Mouse (Mus musculus) MEL-GATA-1-ER (cell line): Measurements from ENCODE around the gene S1pr4.

ENCODE experiments used
- DNase-seq: peaks from one replicate; pipeline ENCODE4 v3.0.0-alpha.2; 2012; ENCODE audit warnings: low read depth; ENCODE audit errors: extremely low read depth

The S1pr4 gene

GRCm38 (mm10) chr10:81494260-81495041 is 5.5 kb downstream of the S1pr4 start:
- DNase-seq, result no peak

GRCm38 (mm10) chr10:81493601-81494220 is 6.2 kb downstream of the S1pr4 start:
- DNase-seq, result no peak

- no peak for DNase-seq
Measured at GRCm38 (mm10) chr10:81492606-81493240, 7.2 kb downstream of the S1pr4 start.

- no peak for DNase-seq
Measured at GRCm38 (mm10) chr10:81491018-81491417, 8.9 kb downstream of the S1pr4 start.

GRCm38 (mm10) chr10:81489941-81490340 is 10.0 kb downstream of the S1pr4 start:
- no peak for DNase-seq

GRCm38 (mm10) chr10:81488081-81488480 is 11.9 kb downstream of the S1pr4 start:
- DNase-seq, result no peak

GRCm38 (mm10) chr10:81486496-81486895 is 13.4 kb downstream of the S1pr4 start:
- DNase-seq, result no peak

GRCm38 (mm10) chr10:81485479-81486018 is 14.4 kb downstream of the S1pr4 start:
- DNase-seq, result no peak

- DNase-seq, result no peak
Measured at GRCm38 (mm10) chr10:81485060-81485449, 14.9 kb downstream of the S1pr4 start.

- no peak for DNase-seq
Measured at GRCm38 (mm10) chr10:81484441-81485059, 15.4 kb downstream of the S1pr4 start.

- no peak for DNase-seq
Measured at GRCm38 (mm10) chr10:81483983-81484382, 15.9 kb downstream of the S1pr4 start.

- DNase-seq, result no peak
Measured at GRCm38 (mm10) chr10:81482533-81482889, 17.4 kb downstream of the S1pr4 start, which contains the start of gene Celf5. Gene Celf5 (minus strand): TSS chr10:81482709.

- no peak for DNase-seq
Measured at GRCm38 (mm10) chr10:81481605-81482532, 18.1 kb downstream of the S1pr4 start.

GRCm38 (mm10) chr10:81474461-81474860 is 25.5 kb downstream of the S1pr4 start:
- no peak for DNase-seq

GRCm38 (mm10) chr10:81473003-81473451 is 26.9 kb downstream of the S1pr4 start:
- DNase-seq, result no peak

- DNase-seq, result no peak
Measured at GRCm38 (mm10) chr10:81472403-81473002, 27.4 kb downstream of the S1pr4 start.

- DNase-seq, result no peak
Measured at GRCm38 (mm10) chr10:81470454-81470853, 29.5 kb downstream of the S1pr4 start.

- no peak for DNase-seq
Measured at GRCm38 (mm10) chr10:81469253-81469652, 30.7 kb downstream of the S1pr4 start.

- no peak for DNase-seq
Measured at GRCm38 (mm10) chr10:81467670-81468235, 32.2 kb downstream of the S1pr4 start.

GRCm38 (mm10) chr10:81466881-81467280 is 33.1 kb downstream of the S1pr4 start:
- no peak for DNase-seq
